Comparison of ENCODE assay signal across 13 mouse cellular contexts in genomic region chr10:87502283-87502682, GRCm38 (mm10). TPM values are rescaled to one million over a fixed set of nuclear protein-coding genes. Genes with fewer than 3 reads are reported as not detected.
A peak's percentile ranks its signal among the peaks of the same experiment; 100 is the strongest.
DNase-seq lines count a peak whose midpoint lies in the region; ATAC-seq and TF ChIP-seq lines count a peak whose summit lies in the region.
"Had no signal": no experiment of that assay in that cellular context is flagged by ENCODE, and none has a peak within 500 bp of the region (broad histone marks: within the 10 kb centered on the region; RNA-seq: fewer than 3 reads in every experiment).

No protein-coding gene starts in this region.

- H3K4me3 ChIP-seq in intestine, postnatal 0 days (ENCODE audit: low read depth, low read length): no peak overlapping the region
- no peak overlapping the region for H3K4me3 ChIP-seq in intestine, embryonic 15.5 days (replicated peaks)
- H3K4me3 ChIP-seq in forebrain, embryonic 14.5 days (ENCODE audit: low read depth, low read length): no peak overlapping the region
- no peak overlapping the region for H3K4me3 ChIP-seq in midbrain, embryonic 15.5 days
- H3K4me3 ChIP-seq: heart, embryonic 15.5 days had no signal

- peak; percentile 54 for TF ChIP-seq CTCF in intestine, postnatal 0 days (IDR thresholded peaks at IDR 0.05; ENCODE audit: low read depth)

- no peaks in the 10 kb centered on the region for H3K36me3 ChIP-seq in intestine, postnatal 0 days (ENCODE audit: control insufficient read depth, insufficient read depth)
- H3K36me3 ChIP-seq in intestine, embryonic 15.5 days: no peaks in the 10 kb centered on the region
- H3K36me3 ChIP-seq in forebrain, embryonic 14.5 days (ENCODE audit: control insufficient read depth, insufficient read depth, low read length): no peaks in the 10 kb centered on the region
- no peaks in the 10 kb centered on the region for H3K36me3 ChIP-seq in midbrain, embryonic 15.5 days (replicated peaks)
- H3K36me3 ChIP-seq: heart, embryonic 15.5 days had no signal

- 28% methylated on average over 5 of the region's 5 CpGs for WGBS in intestine, postnatal 0 days
- WGBS in intestine, embryonic 15.5 days: 21% methylated on average over 5 of the region's 5 CpGs
- 14% methylated on average over 5 of the region's 5 CpGs for whole genome bisulfite sequencing in forebrain, embryonic 14.5 days
- 8% methylated on average over 5 of the region's 5 CpGs for WGBS in midbrain, embryonic 15.5 days

- H3K4me1 ChIP-seq in intestine, postnatal 0 days (replicated peaks; ENCODE audit: control insufficient read depth, insufficient read depth, low read length): no peaks in the 10 kb centered on the region
- H3K4me1 ChIP-seq in intestine, embryonic 15.5 days (replicated peaks): no peaks in the 10 kb centered on the region
- peaks cover 12% of the 10 kb centered on the region for H3K4me1 ChIP-seq in forebrain, embryonic 14.5 days (ENCODE audit: control insufficient read depth, insufficient read depth, low read length)
- peaks cover 28% of the 10 kb centered on the region for H3K4me1 ChIP-seq in midbrain, embryonic 15.5 days
- H3K4me1 ChIP-seq: heart, embryonic 15.5 days had no signal

- 0 out of 2 replicates have a peak, but pooled peaks cover 5% of the 10 kb centered on the region for H3K9me3 ChIP-seq in intestine, postnatal 0 days (ENCODE audit: control insufficient read depth)
- H3K9me3 ChIP-seq in intestine, embryonic 15.5 days: no peaks in the 10 kb centered on the region
- H3K9me3 ChIP-seq in forebrain, embryonic 14.5 days (replicated peaks; ENCODE audit: control insufficient read depth, low read length): peaks cover 3% of the 10 kb centered on the region; the same call in 1 of the 2 replicates
- no peaks in the 10 kb centered on the region for H3K9me3 ChIP-seq in midbrain, embryonic 15.5 days
- H3K9me3 ChIP-seq: heart, embryonic 15.5 days had no signal

- ATAC-seq in intestine, postnatal 0 days: no peak
- no peak for ATAC-seq in intestine, embryonic 15.5 days
- ATAC-seq in forebrain, embryonic 14.5 days: peak; percentile 43
- peak; percentile 48 for ATAC-seq in midbrain, embryonic 15.5 days (replicated peaks)

- H3K4me2 ChIP-seq in intestine, postnatal 0 days (replicated peaks; ENCODE audit: low read depth): no peak overlapping the region
- no peak overlapping the region for H3K4me2 ChIP-seq in intestine, embryonic 15.5 days (replicated peaks)
- no peak overlapping the region for H3K4me2 ChIP-seq in forebrain, embryonic 14.5 days (ENCODE audit: low read length)
- H3K4me2 ChIP-seq in midbrain, embryonic 15.5 days: peak overlapping the region; percentile 46; the same call in 1 of the 2 replicates
- H3K4me2 ChIP-seq: heart, embryonic 15.5 days had no signal

- no peak overlapping the region for H3K9ac ChIP-seq in intestine, postnatal 0 days (ENCODE audit: low read depth, low read length)
- no peak overlapping the region for H3K9ac ChIP-seq in intestine, embryonic 15.5 days
- H3K9ac ChIP-seq in forebrain, embryonic 14.5 days (ENCODE audit: low read length): no peak overlapping the region
- no peak overlapping the region for H3K9ac ChIP-seq in midbrain, embryonic 15.5 days
- H3K9ac ChIP-seq: heart, embryonic 15.5 days had no signal

- H3K27ac ChIP-seq in intestine, postnatal 0 days (ENCODE audit: low read depth, low read length): no peak overlapping the region
- no peak overlapping the region for H3K27ac ChIP-seq in intestine, embryonic 15.5 days
- no peak overlapping the region; the same call in 1 of the 2 replicates for H3K27ac ChIP-seq in forebrain, embryonic 14.5 days (ENCODE audit: low read depth, low read length)
- no peak overlapping the region for H3K27ac ChIP-seq in midbrain, embryonic 15.5 days
- H3K27ac ChIP-seq: heart, embryonic 15.5 days; macrophage had no signal

- H3K27me3 ChIP-seq in intestine, postnatal 0 days (replicated peaks; ENCODE audit: control insufficient read depth, insufficient read depth, low read length): peaks cover 55% of the 10 kb centered on the region
- peaks cover 45% of the 10 kb centered on the region for H3K27me3 ChIP-seq in intestine, embryonic 15.5 days (replicated peaks)
- no peaks in the 10 kb centered on the region for H3K27me3 ChIP-seq in forebrain, embryonic 14.5 days (replicated peaks; ENCODE audit: control insufficient read depth, insufficient read depth, low read length)
- no peaks in the 10 kb centered on the region for H3K27me3 ChIP-seq in midbrain, embryonic 15.5 days (replicated peaks)

- peak; percentile 22 for DNase-seq in brain, adult 2 months (ENCODE audit: low read depth, low spot score)
- DNase-seq in forebrain, embryonic 14.5 days (ENCODE audit: low spot score): peak; percentile 54
- no peak for DNase-seq in adrenal gland, postnatal 4 days (ENCODE audit: low spot score in 2 of 2)
- no peak for DNase-seq in spleen, postnatal 14 days (ENCODE audit: low spot score in 2 of 2)
- DNase-seq in left cerebral cortex, adult 9 months (ENCODE audit: low spot score in 2 of 2): no peak
- DNase-seq: kidney, postnatal 10 days had no signal

RNA-seq across cellular contexts. Expression of gene Ascl1, which starts 8.8 kb away (rescaled TPM):
- polyA plus RNA-seq in intestine, postnatal 0 days (2015; fragmentation: Nextera tagmentation; extraction: Ambion mirVana): 3.1 and 3.6 TPM in 2 replicates
- polyA plus RNA-seq in intestine, embryonic 15.5 days (2015; fragmentation: Nextera tagmentation; extraction: Ambion mirVana): 7.4 and 10.3 TPM in 2 replicates
- 26.6 and 28.8 TPM in 2 replicates for polyA plus RNA-seq in forebrain, embryonic 14.5 days (2014; fragmentation: Nextera tagmentation; extraction: Ambion mirVana)
- 12.6 and 15.6 TPM in 2 replicates for polyA plus RNA-seq in midbrain, embryonic 15.5 days (2015; fragmentation: Nextera tagmentation; extraction: Ambion mirVana)
- total RNA-seq in adrenal gland, postnatal 4 days (2021): 1 to 10 TPM; 4.2 to 4.4 TPM
- total RNA-seq: common myeloid progenitor, adult 5-6 weeks had no signal
- polyA plus RNA-seq: macrophage had no signal

RNA-seq across cellular contexts. Expression of gene Pah, which starts 19.3 kb away (rescaled TPM):
- 0.26 TPM in 1 of 2 replicates, not detected in the other for polyA plus RNA-seq in intestine, postnatal 0 days (2015; fragmentation: Nextera tagmentation; extraction: Ambion mirVana)
- 2.3 and 2.8 TPM in 2 replicates for polyA plus RNA-seq in intestine, embryonic 15.5 days (2015; fragmentation: Nextera tagmentation; extraction: Ambion mirVana)
- polyA plus RNA-seq in forebrain, embryonic 14.5 days (2014; fragmentation: Nextera tagmentation; extraction: Ambion mirVana): not detected in 2 replicates
- polyA plus RNA-seq in midbrain, embryonic 15.5 days (2015; fragmentation: Nextera tagmentation; extraction: Ambion mirVana): not detected in 2 replicates
- 10 to 100 TPM; 16.3 to 20.3 TPM for total RNA-seq in adrenal gland, postnatal 4 days (2021)
- total RNA-seq: common myeloid progenitor, adult 5-6 weeks had no signal
- polyA plus RNA-seq: heart, embryonic 15.5 days; limb, embryonic 14.5 days; macrophage had no signal

Comparison
In these comparisons a context has a peak if more than half of its experiments do, and no peak if none do; other contexts are left out.
1. ATAC-seq: peak in forebrain, embryonic 14.5 days (single experiment) and midbrain, embryonic 15.5 days (single experiment); none in intestine, postnatal 0 days (single experiment) and intestine, embryonic 15.5 days (single experiment).
2. DNase-seq: peak in brain, adult 2 months (single experiment) and forebrain, embryonic 14.5 days (single experiment); none in adrenal gland, postnatal 4 days (0 of 2), spleen, postnatal 14 days (0 of 2) and left cerebral cortex, adult 9 months (0 of 2).